Mouse (Mus musculus) layer of hippocampus, postnatal 25 days (tissue): ENCODE results near the gene Cdc42bpa. TPM values are rescaled to one million over a fixed set of nuclear protein-coding genes. Genes with fewer than 3 reads are reported as not detected.
A peak's percentile ranks its signal among the peaks of the same experiment; 100 is the strongest.

Source experiments
- DNase-seq, 2 experiments: peaks; one replicate each; pipeline ENCODE4 v3.0.0; 2022; ENCODE audit warnings: mixed read lengths in 2 of 2, low spot score in 1 of 2; ENCODE audit errors: extremely low spot score in 1 of 2
- total RNA-seq, 2 experiments: library from RNA; stranded (reverse); gene quantifications; 2 replicates each; pipeline ENCODE4 v1.2.3; 2021

Gene Cdc42bpa
- total RNA-seq, 2 experiments from 2014 or later: 204 to 246 TPM

DNA sequence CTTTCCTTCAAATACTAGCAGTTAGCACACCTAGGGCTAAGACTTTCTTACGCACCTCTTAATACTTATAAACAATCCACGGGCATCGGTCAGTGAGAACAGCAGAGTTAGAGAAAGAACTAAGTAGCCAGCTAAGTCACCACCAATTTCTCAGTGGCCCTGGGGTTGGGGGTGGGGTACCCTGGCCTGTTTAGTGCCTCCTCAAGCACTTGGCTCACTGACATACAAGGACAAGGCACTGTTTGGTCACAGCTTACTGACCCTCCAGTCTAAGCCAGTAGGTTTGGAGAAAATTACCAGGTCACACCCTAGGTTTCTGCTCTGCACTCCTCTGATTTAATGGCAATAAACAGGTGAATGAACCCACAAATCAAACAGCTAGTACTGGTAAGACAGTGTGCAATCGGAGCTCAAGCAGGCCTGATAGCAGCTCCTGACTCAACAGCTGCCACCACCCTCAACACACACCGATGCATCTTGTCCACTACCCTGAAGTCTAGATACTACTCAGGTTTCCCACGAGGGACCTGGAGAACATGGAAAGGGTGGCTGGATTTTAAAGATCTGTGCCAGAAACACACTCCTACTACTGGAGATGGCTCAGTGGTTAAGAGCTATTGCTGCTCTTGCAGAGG, 223.4 kb downstream of the Cdc42bpa start:
- no peak for DNase-seq

DNA sequence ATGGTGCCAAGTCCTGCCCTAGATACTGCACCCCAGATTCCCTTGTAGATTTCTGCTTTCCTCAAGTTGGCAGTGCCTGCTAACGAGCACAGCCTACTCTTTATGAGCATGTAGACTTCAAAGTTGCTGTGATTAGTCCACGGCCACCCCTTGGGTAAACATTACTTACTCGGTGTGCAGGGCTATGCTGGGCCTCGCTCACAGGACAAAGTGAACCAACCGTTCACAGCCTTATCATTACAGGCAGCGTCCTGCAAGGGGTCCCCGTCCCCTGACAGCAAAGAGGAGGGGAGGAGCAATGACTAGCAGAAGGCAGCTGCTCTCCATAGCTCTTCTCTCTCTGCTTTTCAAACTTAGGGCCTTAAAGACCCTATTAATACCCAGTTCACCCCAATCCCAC, 224.5 kb downstream of the Cdc42bpa start:
- no peak for DNase-seq

DNA sequence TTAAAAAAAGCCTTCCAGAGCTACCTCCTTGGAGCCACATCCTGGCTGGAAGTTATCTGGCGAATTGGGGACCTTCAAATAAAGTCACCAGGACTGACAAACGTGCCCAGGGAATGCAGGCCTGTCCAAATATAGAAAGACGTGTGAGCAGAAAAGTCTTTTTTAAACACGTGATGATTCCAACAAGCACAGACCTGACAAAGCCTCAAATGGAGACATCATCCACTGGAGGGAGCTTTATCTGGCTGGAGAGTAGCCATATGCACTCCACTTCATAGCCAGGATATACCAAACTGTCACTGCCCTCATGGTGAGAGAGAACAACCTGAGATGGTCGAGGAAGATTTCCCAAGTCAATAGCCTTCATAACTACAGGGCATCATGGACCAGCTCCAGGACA, 225.6 kb downstream of the Cdc42bpa start:
- DNase-seq: no peak

DNA sequence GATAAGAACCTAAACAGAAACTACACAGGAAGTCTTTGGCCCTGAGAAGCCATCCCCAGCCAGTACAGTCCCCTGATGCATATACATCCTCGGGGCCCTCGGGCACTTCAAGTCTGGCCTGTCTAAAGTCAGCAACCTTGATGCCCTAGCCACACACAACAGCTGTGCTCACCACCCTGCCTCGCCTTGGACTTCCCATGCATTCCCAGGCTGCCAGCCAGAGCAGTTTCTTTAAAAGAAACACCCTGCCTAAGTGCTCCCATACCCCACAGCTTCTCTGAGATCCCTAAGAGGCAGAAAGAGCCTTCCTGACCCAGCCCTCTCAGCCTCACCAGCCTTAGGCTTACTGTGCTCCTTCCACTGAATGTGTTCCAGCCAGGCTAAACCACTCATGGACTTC, 226.1 kb downstream of the Cdc42bpa start:
- DNase-seq: no peak

DNA sequence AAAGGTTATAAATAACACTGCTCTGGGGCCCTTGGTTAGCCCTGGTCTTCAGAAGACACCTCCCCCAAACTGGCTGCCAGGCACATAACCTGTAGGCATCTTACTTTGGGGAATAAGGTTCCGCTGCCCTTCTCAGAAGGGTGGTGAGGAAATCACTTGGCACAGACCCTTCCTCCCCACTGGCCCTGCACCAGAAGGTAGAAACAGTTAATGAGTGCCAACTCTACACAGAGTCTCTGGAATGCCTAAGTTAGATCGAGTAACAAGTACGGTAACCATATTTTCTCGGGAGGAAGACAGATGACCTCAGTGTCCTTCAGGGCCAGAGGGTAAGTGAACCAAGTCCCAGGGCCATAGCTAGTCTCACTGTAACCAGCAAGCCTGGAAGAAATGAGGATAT, 228.7 kb downstream of the Cdc42bpa start:
- DNase-seq: no peak

DNA sequence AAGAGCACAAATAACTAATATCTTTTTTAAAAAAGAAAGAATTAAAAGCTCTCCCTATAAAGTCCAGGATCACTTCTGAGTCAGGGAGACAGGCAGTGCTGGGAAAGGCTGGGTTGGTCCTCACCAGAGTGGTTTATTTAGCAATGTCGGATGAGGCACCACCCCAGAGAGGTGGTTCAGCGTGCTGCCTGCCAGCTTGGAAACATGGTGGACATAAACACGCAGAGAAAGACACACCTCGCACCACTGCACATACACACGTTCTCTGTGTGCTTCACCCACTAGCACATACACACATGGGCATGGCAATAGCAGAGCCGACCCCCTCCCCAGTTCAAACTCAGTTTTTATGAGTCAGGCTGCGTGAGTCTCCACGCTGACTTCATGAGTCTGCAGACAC, 230.8 kb downstream of the Cdc42bpa start:
- no peak for DNase-seq

DNA sequence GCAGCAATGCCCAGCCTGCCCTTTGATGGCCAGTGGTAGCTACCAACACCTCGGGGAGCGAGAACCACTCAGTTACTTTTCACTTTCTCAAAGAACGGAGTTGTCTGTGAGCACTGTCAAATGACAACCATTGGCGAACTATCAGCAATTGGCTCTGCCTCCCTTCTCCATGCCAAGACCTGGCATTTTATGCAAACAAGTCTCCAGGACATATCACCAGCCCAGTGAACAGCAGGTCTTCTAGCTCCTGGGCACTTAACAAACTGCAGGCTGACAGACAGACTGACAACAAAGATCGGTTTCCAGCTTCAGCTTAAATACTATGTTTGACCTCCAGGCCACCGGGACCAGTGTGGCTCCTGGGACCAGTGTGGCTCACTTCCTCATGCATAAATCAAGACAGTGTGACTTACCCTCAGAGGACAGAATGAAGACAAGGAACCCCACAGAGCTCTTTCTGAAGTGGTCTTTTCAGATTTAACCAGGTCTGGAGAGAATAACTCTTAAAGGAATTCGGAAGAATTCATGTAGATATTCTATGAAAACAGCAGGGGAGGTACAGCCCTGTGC, 231.5 kb downstream of the Cdc42bpa start:
- no peak for DNase-seq

DNA sequence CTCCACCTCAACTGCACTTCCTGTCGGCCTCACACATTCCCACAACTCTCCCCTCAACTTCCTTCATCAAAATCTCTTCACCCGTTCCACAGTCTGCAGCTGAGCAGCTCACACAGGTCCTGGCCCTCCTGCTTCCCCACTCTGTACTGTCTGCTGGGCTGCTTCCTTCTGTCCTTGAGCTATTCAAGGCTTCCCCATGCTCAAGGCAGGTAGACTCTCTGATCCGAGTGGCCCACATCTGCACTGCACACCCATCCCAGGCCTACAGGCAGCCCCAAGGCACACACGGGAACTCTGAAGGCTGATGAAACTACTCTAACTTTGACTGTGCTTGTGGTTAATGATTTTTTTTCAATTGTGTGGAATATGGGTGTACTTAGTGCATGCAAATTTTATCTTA, 232.6 kb downstream of the Cdc42bpa start:
- DNase-seq: no peak

DNA sequence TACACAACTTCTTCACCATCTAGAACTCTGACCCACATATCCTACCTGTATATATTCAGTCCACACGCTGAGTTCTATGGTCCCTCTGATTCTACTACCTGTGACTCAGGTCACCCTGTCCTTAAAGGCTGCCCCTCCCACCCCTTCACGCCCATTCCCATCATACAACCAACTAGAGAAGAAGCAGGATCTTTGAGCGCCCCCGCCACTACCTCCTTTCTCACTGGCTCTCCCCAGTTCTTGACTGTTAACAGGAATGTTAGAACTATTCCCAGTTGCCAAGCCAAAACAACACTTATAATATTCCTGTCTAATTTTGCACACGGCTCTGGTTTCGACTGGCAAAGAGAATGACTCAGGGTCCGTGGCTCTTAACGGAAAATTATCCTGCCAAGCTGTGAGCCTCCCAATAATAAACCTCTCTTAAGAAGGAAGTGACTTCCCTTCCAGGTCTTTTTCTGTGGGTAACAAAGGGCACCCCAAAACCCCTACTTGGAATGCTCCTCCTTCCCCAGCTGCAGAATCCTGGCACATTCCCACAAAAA, 233.2 kb downstream of the Cdc42bpa start:
- no peak for DNase-seq

DNA sequence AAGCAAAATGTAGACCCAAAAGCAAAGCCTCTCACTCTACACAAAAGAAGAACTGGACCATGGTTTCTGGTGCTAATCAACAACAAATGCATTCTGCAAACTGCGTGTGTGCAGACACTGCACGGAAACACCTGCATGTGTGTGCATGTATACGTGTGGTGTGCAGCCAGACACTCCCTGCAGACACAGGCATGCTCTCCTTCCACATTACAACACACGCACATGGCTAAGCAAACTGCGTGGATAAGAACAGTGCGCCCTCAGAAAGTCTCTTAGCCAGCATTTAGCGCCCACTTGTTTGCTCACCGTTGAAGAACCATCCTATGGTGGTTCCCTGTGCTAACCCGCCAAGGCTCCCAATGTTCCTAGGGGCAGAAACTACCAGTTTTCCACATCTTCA, 233.8 kb downstream of the Cdc42bpa start:
- no peak for DNase-seq

DNA sequence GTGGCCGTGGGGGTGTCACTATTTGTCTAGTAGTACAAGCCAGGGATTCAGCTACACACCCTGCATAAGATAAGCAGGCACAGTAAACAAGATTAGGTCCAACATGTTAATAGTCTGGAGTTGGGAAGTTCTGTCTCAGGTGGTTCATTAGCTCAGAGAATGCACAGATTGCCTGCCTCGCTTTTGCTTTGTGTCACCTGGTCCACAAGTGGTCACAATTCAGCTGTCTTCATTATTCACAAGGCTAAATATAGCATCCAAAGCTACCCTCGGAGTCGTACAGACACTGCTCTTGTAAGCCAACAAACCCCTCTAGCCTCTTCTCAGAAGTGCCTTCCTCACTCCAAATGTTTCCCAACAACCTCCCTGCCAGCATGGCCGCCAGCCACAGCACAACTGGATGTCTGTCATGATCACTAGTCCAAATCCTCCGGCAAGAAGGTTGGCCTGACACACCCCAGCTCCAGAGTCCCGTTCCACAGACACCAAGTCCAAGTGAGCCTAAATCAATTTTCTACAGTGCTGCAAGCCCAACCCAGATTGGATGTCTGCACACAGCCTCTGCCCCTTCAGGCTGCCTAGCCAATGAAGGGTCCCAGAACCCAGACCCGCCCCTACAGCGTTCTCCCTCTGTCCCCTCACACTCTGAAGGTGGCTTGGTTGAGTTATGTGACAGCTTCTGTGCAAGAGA, 234.7 kb downstream of the Cdc42bpa start:
- DNase-seq: peak in 1 of 2 experiments; percentile 14

DNA sequence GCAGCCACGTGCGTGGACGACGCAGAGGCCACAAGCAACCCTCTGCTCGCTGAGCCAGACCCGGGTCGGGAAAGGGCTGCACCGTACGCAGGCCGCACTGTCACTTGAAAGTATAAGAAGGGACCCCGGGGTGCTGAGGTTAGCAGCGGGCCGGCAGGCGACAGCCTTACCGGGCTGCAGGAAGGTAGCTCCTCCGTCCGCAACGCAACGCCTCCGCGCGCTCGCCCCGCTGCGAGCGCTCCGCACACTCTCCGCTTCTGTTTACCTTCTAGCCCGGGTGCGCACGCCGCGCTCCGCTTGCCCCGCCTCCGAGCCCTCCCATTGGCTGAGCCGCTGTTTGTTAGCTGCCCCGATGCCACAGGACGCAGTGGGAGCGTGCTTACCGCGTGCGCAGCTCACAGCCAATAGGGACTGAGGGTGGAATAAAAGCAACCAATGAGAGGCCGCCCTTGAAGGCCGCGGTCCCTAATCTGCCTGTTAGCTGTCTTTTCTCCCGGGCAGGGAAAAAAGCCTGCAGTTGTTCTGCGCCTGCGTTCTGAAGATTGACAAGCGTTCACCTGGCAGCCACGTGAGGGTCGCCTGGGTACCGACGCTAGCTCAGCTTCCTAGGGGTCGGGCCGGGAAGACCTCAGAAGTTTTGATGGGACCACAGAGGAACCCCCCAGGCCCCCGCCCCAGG, 235.6 kb downstream of the Cdc42bpa start:
- DNase-seq: peak; percentile 83 to 93

DNA sequence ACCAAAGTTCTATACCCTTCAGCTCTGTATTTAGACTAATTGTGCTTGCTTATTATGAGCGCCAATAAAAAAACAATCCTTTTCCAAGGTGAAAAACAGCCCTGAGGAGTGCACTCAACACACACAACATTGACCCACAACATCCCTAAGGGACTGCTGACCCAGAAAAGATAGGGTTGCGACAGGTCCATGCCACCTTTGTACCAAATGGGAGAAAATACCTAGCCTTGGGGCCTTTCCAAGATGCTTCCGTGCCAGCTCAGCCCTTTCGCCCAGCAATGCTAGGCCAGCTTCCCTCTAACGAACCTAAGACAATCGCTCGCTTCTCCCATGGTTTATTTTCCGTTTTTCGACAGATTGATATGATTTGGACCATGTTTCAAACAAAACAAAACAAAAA, 236.2 kb downstream of the Cdc42bpa start:
- DNase-seq: no peak

DNA sequence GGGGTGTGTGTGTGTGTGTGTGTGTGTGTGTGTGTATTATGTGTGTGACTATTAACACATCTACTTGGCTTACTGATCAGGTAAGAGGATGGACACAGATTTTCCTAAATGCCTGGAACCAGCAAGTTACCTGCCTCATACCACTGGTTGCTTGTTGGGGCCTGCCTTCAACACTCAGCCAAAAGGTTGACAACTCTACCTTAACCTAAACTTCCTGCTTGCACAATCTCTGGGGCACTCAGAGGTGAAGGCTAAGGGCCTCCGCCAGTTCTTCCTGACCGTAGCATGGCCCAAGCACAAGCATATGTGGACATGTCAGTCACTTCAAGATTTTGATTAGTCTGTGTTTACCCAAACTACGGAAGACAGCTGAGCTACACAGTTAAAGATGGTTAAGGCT, 237.7 kb downstream of the Cdc42bpa start:
- no peak for DNase-seq

DNA sequence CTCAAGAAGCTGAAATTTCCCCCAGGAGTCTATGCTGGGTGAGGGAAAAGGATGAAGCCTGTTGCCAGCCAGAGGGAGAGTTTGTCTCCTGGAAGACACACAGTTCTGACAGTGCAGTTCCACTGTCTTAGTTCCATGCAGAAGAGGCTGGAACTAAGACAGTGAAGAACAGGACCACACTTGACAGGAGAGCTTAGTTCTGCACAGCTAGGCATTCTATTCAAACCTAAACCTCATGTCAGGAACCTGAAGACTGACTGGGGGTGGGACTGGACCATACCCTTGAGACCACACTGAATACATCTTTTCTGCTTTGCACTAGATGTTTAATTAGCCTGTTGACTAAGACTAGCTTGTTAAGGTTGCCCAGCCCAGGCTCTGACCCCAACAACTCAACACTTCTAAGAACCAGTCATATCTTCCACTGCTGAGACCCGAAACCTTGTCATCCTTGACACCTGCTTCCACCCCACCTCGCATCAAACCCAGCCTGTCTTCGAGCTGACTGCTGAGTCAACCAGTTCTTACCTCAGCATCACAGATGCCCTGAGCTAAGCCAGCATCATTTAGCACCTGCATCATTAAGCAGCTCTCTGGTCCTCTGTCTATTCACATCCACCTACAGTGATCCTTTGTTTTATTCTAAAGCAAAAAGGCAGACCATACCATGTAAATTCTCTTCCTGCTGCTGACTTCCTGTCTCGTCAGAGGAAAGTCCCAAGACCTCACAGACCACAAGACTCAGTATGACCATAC, 238.9 kb downstream of the Cdc42bpa start, which contains the start of gene Coq8a:
Gene Coq8a (minus strand): TSS at position 644 of the 756 bp plus-strand sequence.
- no peak for DNase-seq

DNA sequence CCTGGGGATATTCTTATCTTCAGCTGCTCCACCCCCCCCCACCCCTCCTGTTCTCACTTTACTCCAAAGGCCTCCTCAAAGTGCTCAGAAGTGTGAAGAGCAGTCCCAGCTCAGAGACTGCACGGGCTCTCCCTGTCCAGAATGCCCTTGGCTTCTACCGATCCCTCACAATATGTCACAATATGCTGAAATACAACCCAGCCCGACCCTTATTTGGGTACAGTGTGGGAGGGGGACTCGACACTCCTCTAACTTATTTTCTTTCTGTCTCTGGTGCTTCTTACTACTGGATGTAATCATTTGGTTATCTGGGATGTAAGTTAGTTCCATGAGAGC, 239.4 kb downstream of the Cdc42bpa start:
- DNase-seq: no peak

DNA sequence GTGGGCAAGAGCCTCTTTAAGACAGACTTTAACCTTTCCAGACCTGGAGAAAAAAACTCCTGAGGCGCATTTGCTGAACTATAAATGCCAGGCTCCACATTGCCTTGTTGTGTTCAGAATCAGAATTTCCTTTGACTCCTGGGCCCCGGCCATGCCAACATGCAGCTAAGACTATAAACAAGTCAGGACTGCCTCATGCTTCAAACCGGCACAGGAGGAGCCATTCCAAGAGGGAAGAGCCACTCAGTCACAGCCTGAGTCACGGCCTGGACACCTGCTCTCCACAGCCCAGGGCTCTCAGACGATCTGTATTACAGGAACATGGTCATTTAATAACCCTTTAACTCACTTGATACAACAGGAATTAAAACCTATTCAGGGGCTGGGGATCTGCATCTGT, 240.4 kb downstream of the Cdc42bpa start:
- no peak for DNase-seq

DNA sequence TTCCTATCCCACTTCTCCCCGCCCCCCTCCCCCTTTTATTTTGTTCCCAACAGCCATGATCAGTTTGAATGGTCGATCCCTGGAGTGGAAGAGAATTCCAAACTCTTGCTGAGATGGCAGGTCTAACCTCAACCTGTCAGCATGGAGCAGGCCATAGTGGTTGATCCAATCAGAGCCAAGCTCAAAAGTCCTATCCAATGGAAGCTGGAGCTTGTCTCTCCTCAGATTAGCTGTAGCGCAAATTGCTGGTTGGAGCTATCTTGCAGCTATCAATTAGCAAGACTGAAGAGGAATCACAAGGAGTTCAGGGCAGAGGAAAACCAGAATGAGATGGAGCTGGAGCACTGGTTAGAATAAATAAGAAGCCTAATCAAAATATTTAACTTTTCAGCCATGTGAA, 248.1 kb downstream of the Cdc42bpa start:
- DNase-seq: no peak

DNA sequence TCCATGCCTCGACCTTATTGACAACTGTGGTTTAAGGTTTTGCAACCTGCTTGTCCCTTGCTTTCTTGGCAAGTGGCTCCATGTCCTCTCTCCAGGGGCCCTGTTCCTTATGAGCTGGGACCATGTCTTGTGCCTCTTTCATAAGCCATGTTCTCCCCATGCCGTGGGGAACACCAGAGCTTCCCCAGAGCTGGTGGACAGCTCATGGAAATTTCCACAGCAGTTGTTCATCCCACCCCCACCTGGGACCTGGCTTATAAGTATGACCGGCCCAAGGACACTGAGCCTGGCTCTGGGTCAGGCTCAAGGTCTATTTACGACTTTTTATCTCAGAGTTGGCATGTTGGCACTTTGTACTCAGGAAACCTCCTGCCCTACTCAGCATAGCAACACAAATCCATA, 249.8 kb downstream of the Cdc42bpa start:
- no peak for DNase-seq

DNA sequence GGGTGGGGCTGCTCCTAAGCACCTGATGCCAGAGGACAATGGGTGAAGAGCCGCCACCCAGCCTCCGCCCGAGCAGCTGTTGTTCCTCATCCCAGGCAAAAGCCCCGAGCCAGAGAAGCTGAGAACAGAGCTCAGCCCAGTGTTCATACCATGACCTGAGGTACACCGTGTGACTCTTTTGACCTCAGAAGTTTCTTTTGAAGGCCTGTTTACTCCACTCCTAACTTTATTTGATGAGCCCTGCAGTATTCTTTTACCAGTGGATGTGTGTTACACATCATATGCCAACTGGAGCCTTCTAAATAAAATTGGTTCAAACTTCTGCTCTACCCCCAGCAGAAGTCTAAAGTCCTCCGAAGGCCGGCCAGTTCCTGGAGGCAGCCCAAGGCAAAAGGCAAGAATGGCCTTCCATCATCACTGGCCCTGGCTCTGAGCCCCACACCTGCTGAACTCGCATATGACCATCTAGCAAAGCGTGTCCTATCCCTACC, 250.6 kb downstream of the Cdc42bpa start:
- no peak for DNase-seq
